Mouse (Mus musculus) forebrain, embryonic 12.5 days (tissue): ENCODE measurements around the gene Cdc26. TPM values are rescaled to one million over a fixed set of nuclear protein-coding genes. Genes with fewer than 3 reads are reported as not detected.
A peak's percentile ranks its signal among the peaks of the same experiment; 100 is the strongest.

ENCODE experiments used
- ATAC-seq: fragments of 200-750 bp; cut with Nextera tagmentation; 2 replicates; pipeline ENCODE4 v1.8.0; 2017; ENCODE audit warnings: moderate TSS enrichment; ENCODE audit not compliant: low FRiP score
- H3K27ac ChIP-seq: fragments of 300-500 bp; sonication (generic); 2 replicates; pipeline ENCODE4 v1.5.1; 2016; ENCODE audit warnings: mild to moderate bottlenecking
- H3K27me3 ChIP-seq: fragments of 300-500 bp; sonication (generic); 2 replicates; pipeline ENCODE4 v1.6.1; 2016; ENCODE audit warnings: mild to moderate bottlenecking
- H3K36me3 ChIP-seq: fragments of 300-500 bp; sonication (generic); replicated peaks from 2 replicates; pipeline ENCODE4 v1.6.1; 2016; ENCODE audit warnings: mild to moderate bottlenecking
- H3K4me1 ChIP-seq: fragments of 300-500 bp; sonication (generic); 2 replicates; pipeline ENCODE4 v1.6.1; 2016
- H3K4me2 ChIP-seq: fragments of 300-500 bp; sonication (generic); 2 replicates; pipeline ENCODE4 v1.6.1; 2016; ENCODE audit warnings: mild to moderate bottlenecking, moderate library complexity
- H3K4me3 ChIP-seq: fragments of 300-500 bp; sonication (generic); replicated peaks from 2 replicates; pipeline ENCODE4 v1.5.1; 2016; ENCODE audit warnings: mild to moderate bottlenecking
- H3K9ac ChIP-seq: fragments of 300-500 bp; sonication (generic); 2 replicates; pipeline ENCODE4 v1.6.1; 2016; ENCODE audit warnings: mild to moderate bottlenecking
- H3K9me3 ChIP-seq: fragments of 300-500 bp; sonication (generic); 2 replicates; pipeline ENCODE4 v1.6.1; 2016
- WGBS: fragments of 180-500 bp; shearing (Covaris S2); methylation state at CpG from one replicate; pipeline ENCODE4 v1.1.7; 2016; 5-methylcytosine and 5-hydroxymethylcytosine counted together
- polyA plus RNA-seq: library from polyadenylated mRNA; unstranded; fragments of >200 nt; fragmentation: Nextera tagmentation; extraction: Ambion mirVana; gene quantifications from 2 replicates; pipeline ENCODE4 v1.2.1, GENCODE M21; 2016

Gene Cdc26
- polyA plus RNA-seq, 1 experiment from 2014 or later, result 173 TPM

GRCm38 (mm10) chr4:62393459-62393858 lies 15.0 kb downstream of the Cdc26 start:
- no peaks in the 10 kb centered on the region for H3K27me3 ChIP-seq
- no peaks in the 10 kb centered on the region for H3K4me1 ChIP-seq
- no peak overlapping the region for H3K4me3 ChIP-seq
- no peak overlapping the region for H3K9ac ChIP-seq
- no peak overlapping the region for H3K4me2 ChIP-seq
- no peaks in the 10 kb centered on the region for H3K9me3 ChIP-seq
- 0 out of 2 replicates have a peak, but pooled peaks have one; percentile 23 for ATAC-seq
- WGBS, result 33% methylated on average over 6 of the region's 6 CpGs
- H3K27ac ChIP-seq, result no peak overlapping the region
- peaks cover 76% of the 10 kb centered on the region for H3K36me3 ChIP-seq

GRCm38 (mm10) chr4:62391892-62392291 lies 16.6 kb downstream of the Cdc26 start:
- ATAC-seq, result no peak
- H3K4me1 ChIP-seq, result no peaks in the 10 kb centered on the region
- H3K4me3 ChIP-seq, result no peak overlapping the region
- H3K4me2 ChIP-seq, result no peak overlapping the region
- no peak overlapping the region for H3K27ac ChIP-seq
- H3K9ac ChIP-seq, result no peak overlapping the region
- H3K36me3 ChIP-seq, result peaks cover 73% of the 10 kb centered on the region
- H3K9me3 ChIP-seq, result no peaks in the 10 kb centered on the region
- H3K27me3 ChIP-seq, result no peaks in the 10 kb centered on the region
- 91% methylated on average over 7 of the region's 7 CpGs for WGBS

- 89% methylated on average over 5 of the region's 5 CpGs for WGBS
- no peak for ATAC-seq
- no peak overlapping the region for H3K4me3 ChIP-seq
- H3K9ac ChIP-seq, result no peak overlapping the region
- H3K9me3 ChIP-seq, result no peaks in the 10 kb centered on the region
- H3K27me3 ChIP-seq, result no peaks in the 10 kb centered on the region
- H3K4me2 ChIP-seq, result no peak overlapping the region
- H3K4me1 ChIP-seq, result no peaks in the 10 kb centered on the region
- peaks cover 55% of the 10 kb centered on the region for H3K36me3 ChIP-seq
- H3K27ac ChIP-seq, result no peak overlapping the region
Observed at GRCm38 (mm10) chr4:62389592-62390512, 18.6 kb downstream of the Cdc26 start.

- no peak overlapping the region for H3K4me2 ChIP-seq
- no peak overlapping the region for H3K4me3 ChIP-seq
- H3K36me3 ChIP-seq, result peaks cover 28% of the 10 kb centered on the region
- no peak for ATAC-seq
- no peak overlapping the region for H3K27ac ChIP-seq
- H3K9me3 ChIP-seq, result no peaks in the 10 kb centered on the region
- H3K4me1 ChIP-seq, result no peaks in the 10 kb centered on the region
- H3K27me3 ChIP-seq, result no peaks in the 10 kb centered on the region
- H3K9ac ChIP-seq, result no peak overlapping the region
- WGBS, result 87% methylated on average over 7 of the region's 7 CpGs
Observed at GRCm38 (mm10) chr4:62385439-62385838, 23.0 kb downstream of the Cdc26 start.

- H3K4me2 ChIP-seq, result no peak overlapping the region
- H3K4me1 ChIP-seq, result peaks cover 2% of the 10 kb centered on the region; the same call in 1 of the 2 replicates
- H3K27me3 ChIP-seq, result no peaks in the 10 kb centered on the region
- no peaks in the 10 kb centered on the region for H3K9me3 ChIP-seq
- H3K4me3 ChIP-seq, result no peak overlapping the region
- H3K27ac ChIP-seq, result no peak overlapping the region
- no peak for ATAC-seq
- H3K36me3 ChIP-seq, result peaks cover 18% of the 10 kb centered on the region
- 97% methylated on average over 1 of the region's 1 CpGs for WGBS
- H3K9ac ChIP-seq, result no peak overlapping the region
Observed at GRCm38 (mm10) chr4:62384159-62384558, 24.3 kb downstream of the Cdc26 start.

GRCm38 (mm10) chr4:62383752-62384151 lies 24.7 kb downstream of the Cdc26 start:
- ATAC-seq, result no peak
- 87% methylated on average over 7 of the region's 7 CpGs for WGBS
- no peak overlapping the region for H3K27ac ChIP-seq
- H3K4me2 ChIP-seq, result no peak overlapping the region
- H3K4me1 ChIP-seq, result peaks cover 6% of the 10 kb centered on the region; the same call in 1 of the 2 replicates
- H3K4me3 ChIP-seq, result no peak overlapping the region
- H3K27me3 ChIP-seq, result no peaks in the 10 kb centered on the region
- H3K36me3 ChIP-seq, result peaks cover 15% of the 10 kb centered on the region
- H3K9me3 ChIP-seq, result no peaks in the 10 kb centered on the region
- no peak overlapping the region for H3K9ac ChIP-seq

- H3K27ac ChIP-seq, result no peak overlapping the region
- no peak overlapping the region for H3K9ac ChIP-seq
- peaks cover 10% of the 10 kb centered on the region for H3K36me3 ChIP-seq
- H3K27me3 ChIP-seq, result no peaks in the 10 kb centered on the region
- WGBS, result 89% methylated on average over 6 of the region's 6 CpGs
- no peak overlapping the region for H3K4me2 ChIP-seq
- H3K4me1 ChIP-seq, result peaks cover 10% of the 10 kb centered on the region; the same call in 1 of the 2 replicates
- no peak overlapping the region for H3K4me3 ChIP-seq
- no peak for ATAC-seq
- no peaks in the 10 kb centered on the region for H3K9me3 ChIP-seq
Observed at GRCm38 (mm10) chr4:62383207-62383606, 25.2 kb downstream of the Cdc26 start.

GRCm38 (mm10) chr4:62379724-62380381 lies 28.6 kb downstream of the Cdc26 start:
- Histone ChIP-seq H3K9ac (no peak overlapping the region), H3K36me3 (no peaks in the 10 kb centered on the region), H3K4me3 (no peak overlapping the region), H3K4me1 (peaks cover 10% of the 10 kb centered on the region; the same call in 1 of the 2 replicates), H3K27me3 (no peaks in the 10 kb centered on the region), H3K4me2 (no peak overlapping the region), H3K27ac (no peak overlapping the region), H3K9me3 (no peaks in the 10 kb centered on the region)
- no peak for ATAC-seq
- 95% methylated on average over 9 of the region's 9 CpGs for WGBS

GRCm38 (mm10) chr4:62376123-62376522 lies 32.3 kb downstream of the Cdc26 start:
- no peaks in the 10 kb centered on the region for H3K27me3 ChIP-seq
- H3K4me2 ChIP-seq, result no peak overlapping the region
- H3K9ac ChIP-seq, result no peak overlapping the region
- 90% methylated on average over 2 of the region's 2 CpGs for WGBS
- H3K36me3 ChIP-seq, result no peaks in the 10 kb centered on the region
- ATAC-seq, result no peak
- H3K27ac ChIP-seq, result no peak overlapping the region
- H3K9me3 ChIP-seq, result no peaks in the 10 kb centered on the region
- peaks cover 10% of the 10 kb centered on the region for H3K4me1 ChIP-seq
- H3K4me3 ChIP-seq, result no peak overlapping the region

- H3K27me3 ChIP-seq, result no peaks in the 10 kb centered on the region
- H3K4me3 ChIP-seq, result no peak overlapping the region
- H3K27ac ChIP-seq, result no peak overlapping the region
- no peaks in the 10 kb centered on the region for H3K9me3 ChIP-seq
- no peak overlapping the region for H3K4me2 ChIP-seq
- H3K9ac ChIP-seq, result no peak overlapping the region
- H3K36me3 ChIP-seq, result 0 out of 2 replicates have a peak, but pooled peaks cover 4% of the 10 kb centered on the region
- H3K4me1 ChIP-seq, result peaks cover 10% of the 10 kb centered on the region
- WGBS, result 91% methylated on average over 4 of the region's 4 CpGs
- no peak for ATAC-seq
Observed at GRCm38 (mm10) chr4:62374342-62374741, 34.1 kb downstream of the Cdc26 start.

- Histone ChIP-seq H3K27ac (no peak overlapping the region), H3K4me2 (no peak overlapping the region), H3K4me3 (no peak overlapping the region), H3K4me1 (peaks cover 3% of the 10 kb centered on the region), H3K36me3 (0 out of 2 replicates have a peak, but pooled peaks cover 4% of the 10 kb centered on the region), H3K27me3 (no peaks in the 10 kb centered on the region), H3K9ac (no peak overlapping the region), H3K9me3 (no peaks in the 10 kb centered on the region)
- ATAC-seq, result no peak
- 91% methylated on average over 7 of the region's 7 CpGs for WGBS
Observed at GRCm38 (mm10) chr4:62373668-62374067, 34.8 kb downstream of the Cdc26 start.

GRCm38 (mm10) chr4:62372818-62373520 lies 35.5 kb downstream of the Cdc26 start:
- no peaks in the 10 kb centered on the region for H3K9me3 ChIP-seq
- H3K4me3 ChIP-seq, result no peak overlapping the region
- H3K9ac ChIP-seq, result no peak overlapping the region
- H3K4me2 ChIP-seq, result no peak overlapping the region
- H3K27me3 ChIP-seq, result no peaks in the 10 kb centered on the region
- no peak overlapping the region for H3K27ac ChIP-seq
- 86% methylated on average over 9 of the region's 9 CpGs for WGBS
- ATAC-seq, result no peak
- no peaks in the 10 kb centered on the region; the same call in 1 of the 2 replicates for H3K4me1 ChIP-seq
- 0 out of 2 replicates have a peak, but pooled peaks cover 4% of the 10 kb centered on the region for H3K36me3 ChIP-seq
